Mouse (Mus musculus): ENCODE measurements around the gene Bclaf1. TPM values are rescaled to one million over a fixed set of nuclear protein-coding genes. Genes with fewer than 3 reads are reported as not detected.

The Bclaf1 gene
- total RNA-seq, 4 experiments from 2014 or later = 119 to 142 (median 137) TPM

DNA sequence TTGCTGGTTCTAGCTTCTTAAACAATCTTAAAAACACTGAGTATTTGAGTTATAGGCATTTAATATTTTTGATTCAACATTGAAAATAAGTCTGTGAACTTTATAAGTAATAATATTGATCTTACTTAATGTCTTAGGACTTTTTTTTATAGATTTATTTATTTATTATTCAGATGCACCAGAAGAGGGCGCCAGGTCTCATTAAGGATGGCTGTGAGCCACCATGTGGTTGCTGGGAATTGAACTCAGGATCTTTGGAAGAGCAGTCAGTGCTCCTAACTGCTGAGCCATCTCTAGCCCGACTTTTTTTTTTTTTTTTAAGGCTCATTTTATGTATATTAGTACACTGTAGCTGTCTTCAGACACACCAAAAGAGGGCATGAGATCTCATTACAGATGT is 2.5 kb downstream of the Bclaf1 start:
- no peak for DNase-seq (ENCODE audit: low spot score in 2 of 2)

DNA sequence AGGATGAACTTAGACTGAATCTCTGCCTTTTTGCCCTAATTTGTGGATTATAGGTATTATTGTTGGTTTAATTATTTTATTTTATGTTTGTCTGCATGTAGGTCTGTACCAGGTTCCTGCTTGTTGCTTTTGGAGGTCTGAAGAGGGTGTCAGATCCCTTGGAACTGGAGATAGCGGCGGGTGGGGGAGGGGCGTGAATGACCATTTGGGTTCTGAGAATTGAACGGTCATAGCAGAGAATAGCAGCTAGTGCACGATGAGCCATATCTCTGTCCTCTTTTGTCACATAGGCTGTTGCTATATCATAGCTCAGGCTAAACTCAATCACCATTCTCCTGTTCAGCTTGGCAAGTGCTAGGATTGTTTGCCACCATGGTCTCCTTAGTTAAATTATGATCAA is 5.2 kb downstream of the Bclaf1 start:
- DNase-seq (ENCODE audit: low spot score in 2 of 2) = no peak

DNA sequence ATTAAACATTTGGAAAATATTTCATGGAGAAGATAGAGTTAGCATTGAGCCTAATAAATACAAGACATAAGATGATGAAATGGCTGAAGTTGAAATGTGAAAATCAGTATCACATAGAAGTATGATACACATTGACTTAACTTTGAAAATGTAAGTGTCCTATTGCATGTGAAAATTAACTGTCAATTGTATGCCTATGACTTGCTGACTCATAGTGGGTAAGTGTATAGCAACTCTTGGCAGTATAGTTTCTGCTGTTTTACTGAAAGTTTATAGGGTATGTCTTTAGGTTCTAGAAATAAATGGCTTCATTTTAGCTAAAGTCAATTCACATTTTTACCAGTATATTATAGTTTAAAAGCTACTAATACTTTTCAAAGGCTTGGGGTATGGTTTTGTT is 14.0 kb downstream of the Bclaf1 start:
- DNase-seq (ENCODE audit: low spot score in 2 of 2) = no peak

DNA sequence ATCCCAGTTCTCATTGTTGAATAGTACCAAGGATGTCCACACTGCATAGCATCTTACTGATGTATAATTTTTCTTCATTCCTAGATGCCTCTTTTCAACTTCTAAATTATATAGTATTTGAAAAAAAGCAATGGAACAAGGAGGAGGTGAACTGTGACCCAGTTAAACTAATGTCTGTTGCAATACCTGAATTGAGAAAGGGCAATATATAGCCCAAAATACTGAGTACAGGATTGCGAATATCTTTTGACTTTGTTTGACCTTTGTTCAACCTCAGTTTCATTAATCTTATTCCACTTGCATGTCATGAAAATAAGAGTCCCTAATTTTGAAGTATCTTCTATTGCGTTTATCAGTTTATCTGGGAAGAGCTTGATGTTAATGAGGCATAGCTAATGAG is 19.0 kb downstream of the Bclaf1 start:
- no peak for DNase-seq (ENCODE audit: low spot score in 2 of 2)

DNA sequence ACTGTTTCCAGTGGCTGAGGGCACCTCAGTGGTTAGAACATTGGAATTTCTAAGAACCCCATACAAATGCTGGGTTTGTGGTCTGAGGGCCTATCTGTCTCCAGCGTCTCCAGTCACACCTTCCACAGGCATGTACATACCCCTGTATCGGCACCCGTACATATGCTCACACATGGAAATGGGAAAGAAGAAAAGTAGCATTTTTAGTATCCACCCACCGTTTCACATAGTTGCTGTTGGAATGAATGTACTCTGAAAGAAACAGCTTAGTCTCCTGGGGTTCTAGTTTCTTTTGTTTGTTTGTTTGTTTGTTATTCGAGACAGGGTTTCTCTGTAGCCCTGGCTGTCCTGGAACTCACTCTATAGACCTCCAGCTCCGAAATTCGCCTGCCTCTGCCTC is 25.6 kb downstream of the Bclaf1 start:
- no peak for DNase-seq (ENCODE audit: low spot score in 2 of 2)

DNA sequence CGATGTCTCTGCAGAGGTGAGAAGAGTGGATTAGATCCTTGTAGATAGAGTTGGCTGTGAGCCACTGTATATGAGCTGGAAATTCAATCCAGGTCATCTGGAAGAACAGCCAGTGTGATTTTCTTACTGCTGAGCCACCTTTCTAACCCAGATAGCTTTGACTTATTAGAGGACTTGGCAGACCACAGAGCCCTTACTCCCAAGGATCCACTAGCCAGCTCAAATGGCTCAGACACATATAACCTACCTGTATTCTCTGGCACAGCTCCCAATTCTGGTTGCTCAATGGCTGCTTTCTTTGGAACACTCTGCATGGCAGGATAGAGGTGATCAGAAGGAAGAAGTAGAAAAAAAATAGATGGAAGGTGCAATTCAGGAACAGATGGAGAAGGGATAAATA is 33.5 kb downstream of the Bclaf1 start:
- DNase-seq (ENCODE audit: low spot score in 2 of 2) = no peak

DNA sequence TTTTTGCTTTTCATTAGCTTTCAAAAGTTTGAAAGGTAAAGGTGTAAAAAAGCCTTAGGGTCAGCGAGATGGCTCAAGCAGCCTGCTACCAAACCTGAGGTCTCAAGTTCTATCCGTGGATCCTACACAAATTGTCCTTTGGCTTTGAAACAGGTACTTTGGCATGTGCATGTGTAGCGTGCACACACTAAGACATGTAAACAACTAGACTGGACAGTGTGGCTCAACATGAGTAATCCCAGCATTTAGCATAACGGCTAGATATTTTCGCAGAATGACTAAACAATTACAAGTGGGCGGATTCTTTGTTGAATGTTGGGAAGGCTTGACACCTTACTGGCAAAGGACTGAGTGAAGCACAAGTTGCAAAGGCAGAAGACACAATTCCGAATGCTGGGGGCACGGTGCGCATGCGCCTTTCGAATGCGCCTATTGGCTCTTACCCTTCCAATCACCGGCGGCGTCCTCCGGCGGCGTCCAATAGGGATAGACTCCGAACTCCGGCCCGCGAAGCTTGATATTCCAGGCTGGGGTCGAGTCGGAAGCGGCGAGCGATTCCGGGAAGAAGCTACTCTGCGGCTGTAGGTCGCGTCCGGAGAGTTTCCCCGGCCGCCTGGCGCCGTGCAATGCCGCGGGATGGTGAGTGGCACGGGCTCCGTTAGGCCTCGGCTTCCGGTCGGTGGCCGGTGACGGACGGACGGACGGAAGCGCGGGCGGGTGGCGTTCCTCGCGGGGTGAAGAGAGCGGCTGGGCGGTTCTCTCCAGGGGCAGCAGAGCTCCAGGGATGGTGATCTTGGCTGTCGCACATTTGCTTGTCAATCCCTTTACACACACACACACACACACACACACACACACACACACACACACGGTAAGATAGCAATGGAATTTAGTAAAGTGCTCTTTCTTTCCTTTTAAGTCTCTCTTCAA is 35.3 kb downstream of the Bclaf1 start, which contains the start of gene Mtfr2:
Gene Mtfr2 (plus strand): TSS at position 486 of the 930 bp plus-strand sequence.
- peak; percentile 89 to 94 for DNase-seq (ENCODE audit: low spot score in 2 of 2)

DNA sequence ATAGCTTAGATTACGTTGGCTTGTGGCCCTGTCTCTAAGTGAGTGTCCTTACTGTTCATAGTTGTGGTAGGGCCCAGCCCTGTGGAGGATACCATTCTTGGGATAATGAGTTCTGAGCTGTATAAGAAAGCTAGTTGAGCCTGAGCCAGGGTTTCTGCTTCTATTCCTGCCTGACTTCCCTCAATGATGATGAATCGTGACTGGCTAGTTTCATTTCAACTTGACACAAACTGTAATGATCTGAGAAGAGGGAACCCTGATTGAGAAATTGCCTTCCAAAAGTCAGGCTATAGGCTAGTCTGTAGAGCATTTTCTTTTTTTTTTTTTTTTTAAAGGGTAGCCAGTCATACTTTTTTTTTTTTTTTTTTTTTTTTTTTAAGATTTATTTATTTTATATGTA is 36.6 kb downstream of the Bclaf1 start:
- DNase-seq (ENCODE audit: low spot score in 2 of 2) = no peak

DNA sequence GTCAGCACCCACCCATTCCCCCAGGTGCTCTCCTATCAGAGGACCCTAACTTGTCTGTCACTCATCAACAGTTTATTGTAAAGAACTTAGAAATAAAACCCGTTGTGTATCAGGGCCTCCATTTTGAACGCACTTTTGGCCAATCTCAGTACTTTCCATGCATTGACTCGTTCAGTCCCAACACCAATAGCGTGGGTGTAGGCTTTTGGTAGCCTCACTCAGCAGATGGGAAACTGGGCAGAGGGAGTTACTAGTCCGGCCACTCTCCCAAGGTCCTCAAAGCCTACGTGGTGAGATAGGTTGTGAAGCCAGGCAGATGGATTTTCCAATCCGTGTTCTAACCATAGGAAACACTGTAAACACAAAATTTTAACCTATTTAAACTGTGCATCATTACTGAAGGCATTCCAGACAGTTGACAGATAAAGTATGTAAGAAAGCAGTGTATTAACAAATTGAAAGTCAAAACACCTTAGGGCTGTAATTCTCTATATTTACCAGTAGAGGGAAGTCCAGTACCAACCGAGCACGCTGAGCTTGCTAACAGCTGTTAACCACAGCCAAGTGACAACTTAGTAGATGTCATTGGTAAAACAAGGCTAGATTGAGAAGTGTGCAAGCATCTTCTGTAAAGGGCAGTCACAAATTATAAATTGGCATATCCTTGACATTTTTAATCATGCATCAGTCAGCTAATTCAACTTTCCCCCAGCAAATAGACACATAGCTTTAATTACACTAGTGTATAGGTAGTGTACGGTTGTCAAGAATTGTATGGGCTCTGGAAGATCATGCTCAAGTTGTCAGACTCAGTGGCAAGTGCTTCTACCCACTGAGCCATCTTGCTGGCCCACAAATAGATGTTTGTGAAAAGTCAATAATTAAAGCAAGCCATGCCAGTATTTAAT is 49.5 kb downstream of the Bclaf1 start:
- DNase-seq (ENCODE audit: low spot score in 2 of 2) = no peak

DNA sequence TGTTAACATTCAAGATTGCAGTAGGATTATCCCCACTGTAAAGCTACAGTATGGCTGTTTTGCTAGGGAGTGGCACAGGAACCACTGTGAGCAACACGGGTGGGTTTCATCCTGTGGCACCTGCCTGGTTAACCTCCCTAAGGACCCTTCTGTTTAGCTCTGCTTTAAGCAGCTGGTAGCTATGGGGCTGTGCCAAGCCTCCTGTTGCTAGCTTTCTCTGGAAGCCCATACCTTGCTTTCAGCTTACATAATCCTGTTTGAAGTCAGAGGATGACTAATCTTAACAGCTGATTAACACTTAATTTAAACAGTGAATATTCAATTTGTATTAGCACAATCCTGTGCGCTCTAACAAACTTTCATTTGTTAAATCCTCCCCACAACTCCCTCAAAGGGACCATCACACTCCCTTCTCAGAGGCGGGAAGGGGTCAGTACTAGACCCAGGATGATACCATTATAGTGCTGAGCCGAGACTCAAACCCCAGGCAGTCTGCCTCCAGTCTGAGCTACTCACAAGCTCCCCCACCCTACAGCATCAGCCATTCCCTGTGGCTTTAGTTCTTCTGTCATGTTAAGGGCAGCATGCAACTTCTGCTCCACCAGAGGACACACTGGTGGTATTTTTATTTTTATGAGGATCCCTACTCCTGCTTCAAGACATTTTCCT is 50.3 kb downstream of the Bclaf1 start:
- no peak for DNase-seq (ENCODE audit: low spot score in 2 of 2)

DNA sequence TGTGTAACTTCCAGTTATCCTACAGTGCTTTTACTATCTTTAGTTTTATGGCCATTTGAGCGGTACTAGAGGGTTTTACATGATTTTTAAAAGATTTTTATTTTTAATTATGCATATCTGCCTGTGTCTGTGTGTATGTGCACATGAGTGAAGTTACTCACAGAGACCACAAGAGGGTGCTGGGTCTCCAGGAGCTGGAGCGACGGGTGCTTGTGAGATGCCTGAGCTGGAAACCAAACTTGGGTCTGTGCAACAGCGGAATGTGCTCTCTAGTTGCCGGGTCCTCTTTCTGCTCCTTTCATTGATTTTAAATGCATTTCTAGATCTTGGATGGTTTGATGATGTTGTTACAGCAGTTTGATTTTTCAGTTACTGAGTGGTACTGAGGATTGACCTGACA is 59.8 kb downstream of the Bclaf1 start:
- DNase-seq (ENCODE audit: low spot score in 2 of 2) = no peak

DNA sequence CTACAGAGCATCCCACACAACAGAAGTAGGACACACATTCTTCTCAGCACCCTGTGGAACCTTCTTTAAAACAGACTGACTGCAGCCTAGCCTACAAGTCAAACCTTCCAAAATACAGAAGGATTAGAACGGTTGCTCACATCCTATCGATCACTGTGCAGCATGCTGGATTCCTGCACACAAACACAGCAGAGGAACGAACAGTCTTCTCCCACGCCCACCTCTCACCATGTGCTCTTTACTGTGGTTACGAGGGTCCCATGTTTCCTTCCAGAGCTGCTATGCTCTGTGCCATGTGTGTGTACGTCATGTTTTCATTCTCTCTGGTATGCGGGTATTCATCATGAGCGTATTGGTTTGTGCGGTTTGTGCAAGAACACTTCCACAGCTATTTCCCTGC is 65.4 kb downstream of the Bclaf1 start:
- peak; percentile 44 to 56 for DNase-seq (ENCODE audit: low spot score in 2 of 2)

DNA sequence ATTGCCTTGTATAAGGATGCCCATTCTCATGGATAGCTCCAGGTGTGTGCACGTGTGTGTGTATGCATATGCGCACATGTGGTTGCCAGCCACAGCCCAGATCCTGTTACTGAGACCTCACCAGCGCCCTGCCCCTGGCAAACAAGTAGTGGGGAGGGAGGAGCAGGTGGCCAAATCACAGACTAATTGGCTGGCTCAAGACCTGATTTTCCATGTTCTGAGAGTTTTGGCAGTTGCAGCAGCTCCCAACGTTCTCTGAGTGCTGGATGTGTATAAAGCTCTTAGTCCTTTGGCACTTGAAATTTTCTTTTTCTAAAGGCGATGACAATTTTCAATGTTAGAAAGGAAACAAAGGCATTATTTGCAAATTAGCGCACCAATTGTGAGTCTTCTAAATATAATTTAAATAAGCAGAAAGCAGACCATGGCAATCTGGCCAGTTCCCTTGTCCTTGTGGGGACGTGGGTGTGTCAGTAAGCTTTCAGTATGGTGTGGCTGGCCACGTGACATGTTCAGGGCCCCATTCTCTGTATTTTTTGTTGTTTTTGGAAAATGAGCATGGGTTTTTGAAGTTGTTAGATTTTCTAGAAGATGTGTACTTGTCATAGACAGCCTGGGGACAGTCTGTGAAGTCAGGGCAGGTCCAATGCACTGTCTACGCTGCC is 66.9 kb downstream of the Bclaf1 start:
- DNase-seq (ENCODE audit: low spot score in 2 of 2) = peak; percentile 33 to 54

DNA sequence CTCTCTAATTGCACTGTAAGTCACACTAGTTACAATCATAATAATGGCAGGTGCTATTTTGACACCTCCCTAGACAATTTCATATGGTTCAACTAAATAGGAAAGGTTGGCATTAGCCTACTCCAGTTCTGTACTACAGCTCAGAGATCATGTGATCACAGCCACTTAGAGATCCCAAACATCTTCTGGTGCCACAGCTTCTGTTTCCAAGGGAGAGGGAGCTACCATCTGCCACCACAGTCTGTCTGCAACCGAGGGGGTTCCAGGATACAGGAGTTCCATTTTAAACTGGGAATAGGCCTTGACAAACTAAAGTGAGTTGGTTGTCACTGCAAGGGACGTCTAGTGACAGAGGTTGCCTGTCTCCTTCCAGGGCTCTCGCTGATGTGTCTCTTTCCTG is 68.5 kb downstream of the Bclaf1 start:
- peak; percentile 84 to 85 for DNase-seq (ENCODE audit: low spot score in 2 of 2)

DNA sequence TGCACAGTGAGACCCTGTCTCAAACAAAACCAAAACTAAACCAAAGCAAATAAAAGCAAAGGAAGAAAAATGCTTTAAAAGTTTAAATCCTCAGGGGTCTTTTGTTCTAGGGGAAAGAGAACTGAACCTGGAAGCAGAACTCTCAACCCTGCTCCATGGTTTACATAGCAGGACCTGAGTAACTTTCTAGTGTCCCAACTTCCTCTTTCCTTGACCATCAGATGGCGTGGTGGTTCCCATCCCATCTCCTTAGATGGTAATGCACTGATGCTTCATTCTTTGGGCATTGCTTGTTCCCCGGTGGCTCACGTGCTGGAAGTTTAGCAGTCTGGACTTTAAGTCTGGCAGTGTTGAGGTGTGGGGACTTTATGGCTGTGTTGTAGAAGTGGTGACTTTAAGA is 69.1 kb downstream of the Bclaf1 start:
- DNase-seq (ENCODE audit: low spot score in 2 of 2) = no peak

DNA sequence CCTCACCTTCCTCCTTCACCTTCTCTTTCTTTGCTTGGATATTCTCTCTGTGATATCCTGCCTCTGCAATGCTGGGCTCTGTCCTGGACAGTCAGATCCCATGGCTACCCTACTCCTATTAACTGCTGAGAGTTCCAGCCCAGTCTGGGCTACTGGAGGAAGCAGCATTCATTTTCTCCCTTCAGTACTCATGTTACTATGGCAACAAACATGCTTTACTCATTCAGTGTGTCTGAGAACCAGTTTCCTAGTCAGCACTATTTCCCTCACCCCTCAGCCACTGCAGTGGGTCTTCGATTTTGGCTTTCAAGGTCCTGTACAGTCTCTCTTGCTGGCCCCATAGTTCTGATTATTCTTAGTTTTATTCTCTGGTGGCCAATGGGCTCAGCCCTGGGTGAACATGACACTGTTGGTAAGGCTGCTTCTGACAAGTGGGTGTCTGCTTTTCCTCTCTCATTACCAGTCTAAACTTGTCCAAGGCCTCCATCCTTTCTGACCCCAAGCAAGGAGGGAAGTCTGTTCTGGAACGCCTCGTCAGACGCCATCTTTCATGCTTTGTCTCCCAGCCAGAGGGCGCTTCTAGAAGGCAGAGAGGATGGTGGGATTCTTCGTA is 70.6 kb downstream of the Bclaf1 start:
- DNase-seq (ENCODE audit: low spot score in 2 of 2) = no peak

DNA sequence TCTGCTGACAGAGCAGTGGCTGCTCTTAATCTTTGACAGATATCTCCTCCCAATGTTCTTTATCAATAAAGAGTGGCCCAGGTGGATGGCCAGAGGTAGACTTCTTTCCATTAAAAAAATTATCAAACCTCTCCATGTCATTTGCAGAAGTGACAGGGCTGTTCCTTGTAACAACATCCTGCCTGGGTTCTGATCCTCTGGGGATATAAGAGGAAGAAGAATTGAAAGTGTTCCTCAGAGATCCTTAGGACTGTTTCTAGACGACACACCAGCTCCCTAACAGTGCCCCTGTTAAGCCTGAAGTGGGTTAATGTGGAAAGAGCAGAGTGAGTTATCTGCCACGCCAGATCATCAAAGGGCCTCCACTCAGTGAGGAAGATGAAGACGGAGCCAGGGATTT is 78.3 kb downstream of the Bclaf1 start:
- DNase-seq (ENCODE audit: low spot score in 2 of 2) = no peak

Measured in layer of hippocampus, adult 8-10 months (tissue).